Mouse (Mus musculus): ENCODE results near the gene Kcnmb2. TPM values are rescaled to one million over a fixed set of nuclear protein-coding genes. Genes with fewer than 3 reads are reported as not detected.

The Kcnmb2 gene
- polyA plus RNA-seq, 1 experiment from 2014 or later, result 2.5 TPM

DNA sequence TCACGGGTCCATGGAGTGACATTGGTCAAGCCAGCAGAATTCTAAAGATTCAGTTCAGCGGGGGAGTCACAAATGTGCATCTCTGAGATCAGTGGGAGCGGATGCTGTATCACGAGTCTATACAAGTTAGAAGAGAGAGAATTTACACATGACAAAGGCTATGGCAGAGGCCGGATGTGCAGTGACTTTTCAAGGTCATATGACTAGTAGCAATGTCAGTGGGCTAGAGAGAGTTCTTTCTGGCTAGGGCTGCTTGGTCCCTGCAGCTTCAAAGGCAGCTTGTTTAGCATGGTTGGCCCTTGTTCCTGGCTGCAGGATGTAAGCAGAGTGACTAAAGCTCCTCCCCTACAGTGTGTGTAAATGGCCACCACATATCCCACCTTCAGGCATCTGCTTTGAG is 217.5 kb downstream of the Kcnmb2 start:
- H3K27me3 ChIP-seq (replicated peaks), result no peaks in the 10 kb centered on the region

DNA sequence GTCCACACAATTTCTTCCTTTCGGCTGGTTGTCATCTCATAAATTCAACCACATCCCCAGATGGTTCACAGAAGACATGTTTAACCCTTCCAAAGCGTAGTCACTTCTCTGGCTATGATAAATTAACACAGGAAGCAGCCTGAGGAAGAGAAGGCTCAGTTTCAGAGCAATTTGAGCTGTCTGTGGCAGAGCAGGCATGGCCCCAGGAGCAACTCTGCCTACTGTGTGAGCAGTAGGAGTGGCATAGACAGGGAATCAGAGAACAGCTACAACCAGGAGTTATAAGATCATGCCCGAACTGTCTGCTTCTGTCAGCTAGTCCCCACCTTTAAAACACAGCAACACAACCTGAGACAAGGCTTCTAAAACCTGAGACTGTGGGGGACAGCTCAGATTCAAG is 219.4 kb downstream of the Kcnmb2 start:
- Histone ChIP-seq H3K27ac (no peak overlapping the region), H3K4me2 (replicated peaks) (no peak overlapping the region), H3K4me1 (replicated peaks) (no peaks in the 10 kb centered on the region), H3K9me3 (no peaks in the 10 kb centered on the region), H3K36me3 (no peaks in the 10 kb centered on the region), H3K9ac (no peak overlapping the region), H3K27me3 (replicated peaks) (no peaks in the 10 kb centered on the region), H3K4me3 (replicated peaks) (no peak overlapping the region)
- WGBS, result 54% methylated on average over 3 of the region's 3 CpGs
- no peak for ATAC-seq

More for the DNA sequence above, 217.5 kb downstream of the Kcnmb2 start:
- 81% methylated on average over 5 of the region's 5 CpGs for whole genome bisulfite sequencing
- Histone ChIP-seq H3K9me3 (no peaks in the 10 kb centered on the region), H3K4me1 (replicated peaks) (no peaks in the 10 kb centered on the region), H3K4me2 (replicated peaks) (no peak overlapping the region), H3K9ac (no peak overlapping the region), H3K4me3 (replicated peaks) (no peak overlapping the region), H3K36me3 (no peaks in the 10 kb centered on the region), H3K27ac (no peak overlapping the region)
- no peak for ATAC-seq

DNA sequence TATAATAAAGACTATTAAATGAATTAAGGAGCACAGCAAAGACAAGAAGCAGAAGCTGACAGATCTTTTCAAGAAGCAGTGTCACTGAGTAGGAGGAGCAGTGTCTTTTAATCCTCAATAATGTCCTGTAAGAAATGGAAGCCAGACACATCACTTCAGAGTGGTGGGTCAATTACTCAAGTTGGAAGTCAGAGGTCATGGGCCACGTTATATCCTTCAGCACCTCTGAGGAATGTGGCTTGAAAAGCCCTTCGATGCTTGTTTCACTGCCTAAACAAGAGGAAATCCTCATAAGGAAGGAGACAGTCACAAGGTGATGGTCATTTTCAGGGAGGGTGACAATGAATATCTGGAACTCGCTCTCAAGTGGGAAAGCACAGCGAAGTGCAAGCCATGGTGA is 223.1 kb downstream of the Kcnmb2 start:
- Histone ChIP-seq H3K27me3 (replicated peaks) (no peaks in the 10 kb centered on the region), H3K4me2 (replicated peaks) (no peak overlapping the region), H3K27ac (no peak overlapping the region), H3K9ac (no peak overlapping the region), H3K4me1 (replicated peaks) (no peaks in the 10 kb centered on the region), H3K9me3 (no peaks in the 10 kb centered on the region), H3K36me3 (no peaks in the 10 kb centered on the region), H3K4me3 (replicated peaks) (no peak overlapping the region)
- 61% methylated on average over 4 of the region's 4 CpGs for WGBS
- ATAC-seq, result no peak

DNA sequence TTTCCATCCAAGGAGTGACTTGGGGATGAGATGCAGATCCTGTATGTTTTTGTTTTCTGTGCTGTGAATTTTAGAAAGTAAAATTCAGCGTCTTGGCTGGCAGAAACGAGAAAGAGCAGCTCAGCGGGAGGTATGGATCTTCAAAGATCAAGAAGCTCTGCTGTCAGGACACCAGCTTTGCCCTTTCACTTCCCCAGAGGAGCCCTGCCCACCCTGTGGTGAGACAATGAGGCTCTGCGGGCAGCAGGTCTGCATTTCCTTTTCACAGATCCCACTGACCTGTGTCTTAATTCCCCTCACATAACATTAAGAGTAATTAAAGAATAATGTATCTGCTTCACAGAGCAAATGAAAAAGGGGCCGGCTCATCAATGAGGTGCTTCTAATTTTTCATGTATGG is 226.1 kb downstream of the Kcnmb2 start:
- H3K27me3 ChIP-seq (replicated peaks), result no peaks in the 10 kb centered on the region
- no peak overlapping the region for H3K9ac ChIP-seq
- no peaks in the 10 kb centered on the region for H3K36me3 ChIP-seq
- 21% methylated on average over 5 of the region's 5 CpGs for WGBS
- ATAC-seq, result no peak
- no peaks in the 10 kb centered on the region for H3K4me1 ChIP-seq (replicated peaks)
- no peaks in the 10 kb centered on the region for H3K9me3 ChIP-seq
- no peak overlapping the region for H3K4me3 ChIP-seq (replicated peaks)
- H3K4me2 ChIP-seq (replicated peaks), result no peak overlapping the region
- no peak overlapping the region for H3K27ac ChIP-seq

DNA sequence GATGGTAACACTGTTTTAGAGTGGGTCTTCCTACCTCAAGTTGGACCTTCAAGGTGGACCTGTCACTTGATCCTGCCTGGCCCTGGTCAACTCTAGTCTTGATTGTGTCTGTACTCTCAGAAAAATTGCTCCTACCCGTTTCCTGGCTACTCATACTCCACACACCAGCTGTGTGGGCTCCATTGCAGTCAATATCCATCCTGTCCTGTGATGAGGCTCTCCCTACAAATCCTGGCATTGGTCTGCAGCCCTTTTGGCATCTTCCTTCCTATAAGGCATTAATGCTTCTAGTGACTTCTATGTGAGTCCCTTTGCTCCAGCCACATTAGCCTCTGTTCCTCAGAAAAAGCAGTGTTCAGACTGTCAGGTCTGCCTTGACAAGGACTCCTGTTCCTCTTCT is 228.4 kb downstream of the Kcnmb2 start:
- no peak overlapping the region for H3K27ac ChIP-seq
- 61% methylated on average over 1 of the region's 1 CpGs for WGBS
- no peak overlapping the region for H3K9ac ChIP-seq
- H3K4me2 ChIP-seq (replicated peaks), result no peak overlapping the region
- H3K9me3 ChIP-seq, result no peaks in the 10 kb centered on the region
- no peak overlapping the region for H3K4me3 ChIP-seq (replicated peaks)
- no peaks in the 10 kb centered on the region for H3K27me3 ChIP-seq (replicated peaks)
- H3K4me1 ChIP-seq (replicated peaks), result no peaks in the 10 kb centered on the region
- no peak for ATAC-seq
- no peaks in the 10 kb centered on the region for H3K36me3 ChIP-seq

DNA sequence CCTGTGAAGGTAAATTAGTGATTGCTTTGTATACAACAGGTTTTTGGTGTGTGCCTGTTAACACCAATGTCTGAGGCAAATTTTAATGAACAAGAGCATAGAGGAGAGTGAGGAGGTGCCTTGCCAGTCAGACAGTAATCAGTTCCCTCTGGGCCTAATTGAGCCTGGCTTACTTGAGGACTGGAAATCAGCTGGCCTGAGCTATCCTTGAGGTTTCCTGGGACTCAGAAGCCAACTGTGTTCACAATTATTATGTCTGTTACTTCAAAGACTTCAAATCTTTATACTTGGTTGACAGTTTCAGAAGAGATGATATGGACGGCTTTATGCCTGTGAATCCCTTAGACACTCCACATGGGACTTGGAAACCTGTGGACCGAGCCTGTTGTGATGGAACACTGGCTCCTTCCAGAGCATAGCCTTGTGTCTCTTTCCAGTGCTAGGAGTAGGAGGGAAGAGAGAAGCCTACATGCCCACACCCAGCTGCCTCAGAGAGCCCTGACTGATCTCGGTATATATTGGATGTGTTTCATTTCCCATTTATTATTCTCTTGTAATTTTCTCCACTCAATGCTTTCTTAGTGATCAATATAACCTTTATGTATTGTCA is 230.2 kb downstream of the Kcnmb2 start:
- Histone ChIP-seq H3K4me3 (replicated peaks) (no peak overlapping the region), H3K27ac (no peak overlapping the region), H3K9ac (no peak overlapping the region), H3K9me3 (no peaks in the 10 kb centered on the region), H3K4me2 (replicated peaks) (no peak overlapping the region), H3K4me1 (replicated peaks) (no peaks in the 10 kb centered on the region), H3K36me3 (no peaks in the 10 kb centered on the region), H3K27me3 (replicated peaks) (no peaks in the 10 kb centered on the region)
- 87% methylated on average over 3 of the region's 3 CpGs for WGBS
- ATAC-seq, result no peak

DNA sequence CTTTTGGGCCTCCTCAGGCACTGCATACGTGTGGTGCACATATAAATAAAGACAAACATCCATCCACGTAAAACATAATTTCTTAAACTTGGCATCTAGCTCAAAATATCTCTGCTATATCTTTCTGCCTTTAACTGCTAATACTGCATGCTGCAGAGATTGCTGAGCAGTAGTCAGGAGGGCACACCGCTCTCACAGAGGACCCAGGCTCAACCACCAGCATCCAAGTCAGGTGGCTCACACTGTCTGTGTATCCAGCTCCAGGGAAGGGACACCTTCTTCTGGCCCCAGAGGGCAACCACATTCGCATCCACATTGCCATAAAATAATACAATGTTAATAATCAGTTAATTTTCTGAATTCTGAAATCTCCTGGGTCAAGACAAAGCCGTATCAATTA is 241.9 kb downstream of the Kcnmb2 start:
- WGBS, result 81% methylated on average over 5 of the region's 5 CpGs

DNA sequence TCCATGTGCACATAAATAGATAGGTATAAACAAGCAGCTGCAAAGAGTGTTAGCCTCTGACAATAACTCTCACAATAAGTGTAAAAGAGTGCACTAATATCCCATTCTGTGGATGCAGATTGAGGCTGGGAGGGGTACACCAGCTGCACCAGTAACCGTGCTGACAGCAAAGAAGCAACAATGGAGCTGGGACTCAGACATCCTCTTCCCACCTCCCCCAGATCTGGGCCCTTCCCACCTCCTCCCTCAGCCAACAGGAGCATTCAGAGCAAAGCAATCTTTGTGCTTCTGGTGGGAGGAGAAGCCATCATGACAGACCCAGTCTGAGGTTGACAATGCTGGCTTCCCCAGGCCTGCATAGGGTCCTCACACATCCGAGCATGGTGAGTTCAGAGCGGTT is 242.3 kb downstream of the Kcnmb2 start:
- H3K36me3 ChIP-seq, result no peaks in the 10 kb centered on the region
- H3K4me2 ChIP-seq (replicated peaks), result no peak overlapping the region
- no peaks in the 10 kb centered on the region for H3K9me3 ChIP-seq
- H3K4me3 ChIP-seq (replicated peaks), result no peak overlapping the region
- H3K9ac ChIP-seq, result no peak overlapping the region
- no peaks in the 10 kb centered on the region for H3K4me1 ChIP-seq (replicated peaks)
- H3K27ac ChIP-seq, result no peak overlapping the region
- WGBS, result 71% methylated on average over 3 of the region's 3 CpGs
- ATAC-seq, result no peak
- no peaks in the 10 kb centered on the region for H3K27me3 ChIP-seq (replicated peaks)

More for the DNA sequence above, 241.9 kb downstream of the Kcnmb2 start:
- H3K27ac ChIP-seq, result no peak overlapping the region
- H3K4me1 ChIP-seq (replicated peaks), result no peaks in the 10 kb centered on the region
- H3K9ac ChIP-seq, result no peak overlapping the region
- H3K27me3 ChIP-seq (replicated peaks), result no peaks in the 10 kb centered on the region
- H3K9me3 ChIP-seq, result no peaks in the 10 kb centered on the region
- no peak for ATAC-seq
- H3K4me2 ChIP-seq (replicated peaks), result no peak overlapping the region
- H3K4me3 ChIP-seq (replicated peaks), result no peak overlapping the region
- no peaks in the 10 kb centered on the region for H3K36me3 ChIP-seq

DNA sequence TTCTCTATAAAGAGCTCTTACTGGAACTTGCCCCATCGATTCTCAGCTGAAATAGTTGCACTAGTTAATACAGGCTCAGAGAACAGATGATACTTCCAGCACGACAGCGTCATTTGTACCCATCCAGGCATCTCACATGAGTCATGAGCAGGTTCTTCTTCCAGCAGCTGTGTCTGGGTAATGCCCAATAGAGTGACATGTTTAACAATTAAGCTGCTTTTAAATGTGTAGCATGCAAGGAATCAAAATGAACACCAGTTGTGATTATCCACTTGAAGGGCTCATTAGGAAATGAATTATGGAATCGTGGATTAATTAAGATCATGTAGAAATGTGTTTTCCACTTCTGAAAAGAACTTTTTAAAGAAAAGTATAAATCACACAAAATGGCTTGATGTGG is 245.4 kb downstream of the Kcnmb2 start:
- Histone ChIP-seq H3K4me1 (replicated peaks) (no peaks in the 10 kb centered on the region), H3K4me2 (replicated peaks) (no peak overlapping the region), H3K4me3 (replicated peaks) (no peak overlapping the region), H3K27ac (no peak overlapping the region), H3K9me3 (no peaks in the 10 kb centered on the region), H3K36me3 (no peaks in the 10 kb centered on the region), H3K27me3 (replicated peaks) (no peaks in the 10 kb centered on the region), H3K9ac (no peak overlapping the region)
- ATAC-seq, result no peak
- WGBS, result 91% methylated on average over 4 of the region's 4 CpGs

DNA sequence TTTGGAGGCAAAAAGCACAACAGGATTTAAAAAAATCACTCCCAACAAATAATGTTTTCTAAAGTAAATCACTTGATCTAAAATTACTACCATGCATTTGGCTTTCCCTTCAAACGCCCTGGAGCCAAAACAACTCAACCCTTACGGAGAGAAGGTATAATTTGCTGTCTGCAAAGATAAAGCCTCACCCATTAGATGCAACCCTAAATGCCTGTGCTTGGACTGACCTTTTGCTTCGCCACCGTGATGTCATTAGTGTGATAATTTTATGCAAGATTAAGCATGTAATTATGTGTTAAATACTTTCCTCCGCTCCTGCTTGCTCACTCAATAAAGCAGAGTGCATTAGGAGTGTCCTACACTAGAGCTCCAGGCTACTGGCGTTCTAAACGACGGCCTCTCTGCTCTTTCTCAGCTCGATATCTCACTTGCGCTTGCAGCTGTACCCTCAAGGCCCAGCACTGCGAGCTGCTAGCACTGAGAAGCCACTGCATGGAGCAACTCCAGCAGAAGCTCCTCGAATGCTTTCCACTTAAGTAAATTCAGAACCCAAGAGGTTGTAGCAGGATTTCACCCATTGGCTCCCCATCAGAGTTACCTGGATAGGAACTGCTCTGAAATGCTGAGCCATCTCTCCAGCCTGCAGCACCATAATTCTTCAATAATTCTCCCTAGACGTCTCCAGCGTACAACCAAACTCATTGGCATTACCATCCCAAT is 247.7 kb downstream of the Kcnmb2 start:
- Histone ChIP-seq H3K36me3 (no peaks in the 10 kb centered on the region), H3K9ac (no peak overlapping the region), H3K9me3 (no peaks in the 10 kb centered on the region), H3K4me2 (replicated peaks) (no peak overlapping the region), H3K4me3 (replicated peaks) (no peak overlapping the region), H3K4me1 (replicated peaks) (no peaks in the 10 kb centered on the region), H3K27ac (no peak overlapping the region), H3K27me3 (replicated peaks) (no peaks in the 10 kb centered on the region)
- no peak for ATAC-seq
- 68% methylated on average over 14 of the region's 14 CpGs for WGBS

DNA sequence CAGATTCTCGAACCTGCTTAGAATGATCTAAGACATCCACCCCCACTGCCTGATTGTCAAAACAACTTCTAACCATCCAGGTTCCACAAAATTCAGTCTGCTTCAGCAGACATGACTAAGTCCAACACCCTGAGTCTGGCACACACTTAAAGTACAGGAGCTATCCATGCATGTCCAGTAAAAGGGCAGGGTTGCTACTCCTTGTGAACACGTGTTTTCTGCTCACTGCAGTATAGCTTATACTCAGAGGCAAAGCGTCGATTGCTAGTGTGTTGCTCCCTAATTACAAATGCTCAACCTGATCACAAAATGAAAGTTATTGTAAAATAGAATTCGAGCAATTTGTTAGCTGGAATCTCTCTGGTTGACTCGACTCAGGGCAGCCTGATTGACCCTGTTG is 278.2 kb downstream of the Kcnmb2 start:
- 73% methylated on average over 6 of the region's 6 CpGs for WGBS
- Histone ChIP-seq H3K9ac (no peak overlapping the region), H3K4me2 (replicated peaks) (no peak overlapping the region), H3K27me3 (replicated peaks) (no peaks in the 10 kb centered on the region), H3K4me3 (replicated peaks) (no peak overlapping the region), H3K27ac (no peak overlapping the region), H3K9me3 (no peaks in the 10 kb centered on the region), H3K36me3 (no peaks in the 10 kb centered on the region), H3K4me1 (replicated peaks) (no peaks in the 10 kb centered on the region)
- no peak for ATAC-seq

DNA sequence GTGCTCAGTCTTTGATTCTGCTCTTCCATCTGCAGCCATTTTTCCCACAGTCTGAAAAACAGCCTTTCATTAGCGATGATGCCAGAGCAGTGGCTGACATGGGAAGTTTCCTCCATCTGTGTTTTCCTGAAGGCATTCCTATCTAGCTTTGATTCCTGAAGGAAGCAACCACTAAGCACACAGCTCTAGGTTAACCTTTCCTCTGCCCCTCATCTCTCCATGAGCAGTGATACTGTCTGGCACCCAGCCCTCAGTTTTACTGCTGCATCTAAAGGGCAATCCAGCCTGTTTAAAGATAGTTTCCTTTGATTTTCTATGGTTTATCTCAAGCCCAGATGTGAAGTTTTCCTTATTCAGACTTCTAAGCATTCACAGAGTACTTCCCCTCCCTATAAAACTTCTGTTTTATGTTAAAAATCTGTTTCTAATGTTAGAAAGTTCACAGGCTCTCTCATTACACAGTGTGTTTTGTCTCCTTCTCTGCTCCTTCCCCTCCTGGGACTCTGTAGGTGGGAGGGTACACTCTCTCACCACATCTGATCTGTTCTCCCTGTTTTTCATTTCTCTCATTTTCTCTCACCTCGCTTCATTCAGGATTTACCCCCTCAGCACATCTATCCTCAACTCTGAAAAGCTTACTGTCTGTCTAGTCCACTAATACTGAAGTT is 283.7 kb downstream of the Kcnmb2 start:
- Histone ChIP-seq H3K27ac (no peak overlapping the region), H3K9me3 (no peaks in the 10 kb centered on the region), H3K9ac (no peak overlapping the region), H3K27me3 (replicated peaks) (no peaks in the 10 kb centered on the region), H3K4me3 (replicated peaks) (no peak overlapping the region), H3K4me1 (replicated peaks) (no peaks in the 10 kb centered on the region), H3K36me3 (no peaks in the 10 kb centered on the region), H3K4me2 (replicated peaks) (no peak overlapping the region)
- 54% methylated on average over 2 of the region's 2 CpGs for WGBS
- no peak for ATAC-seq

DNA sequence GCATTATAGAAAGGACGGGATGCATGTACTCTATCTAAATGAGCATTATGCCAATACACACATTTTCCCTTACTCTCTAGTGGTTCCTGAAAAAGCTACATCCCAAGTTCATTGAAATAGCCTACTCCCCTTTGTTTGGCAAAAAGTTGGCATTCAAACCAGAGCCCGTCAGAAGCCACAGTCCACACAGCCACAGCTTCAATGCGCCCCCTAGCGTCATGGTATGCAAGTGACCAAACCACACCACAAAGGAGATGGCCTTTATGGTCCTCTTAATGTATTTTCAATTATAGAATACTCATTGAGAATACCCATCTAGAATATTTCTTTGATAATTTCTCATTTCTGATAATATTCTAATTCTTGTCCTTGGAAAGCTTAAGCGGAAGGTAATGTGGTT is 286.2 kb downstream of the Kcnmb2 start:
- Histone ChIP-seq H3K4me2 (replicated peaks) (no peak overlapping the region), H3K9me3 (no peaks in the 10 kb centered on the region), H3K36me3 (no peaks in the 10 kb centered on the region), H3K27ac (no peak overlapping the region), H3K27me3 (replicated peaks) (no peaks in the 10 kb centered on the region), H3K9ac (no peak overlapping the region), H3K4me3 (replicated peaks) (no peak overlapping the region), H3K4me1 (replicated peaks) (no peaks in the 10 kb centered on the region)
- 43% methylated on average over 5 of the region's 5 CpGs for WGBS
- no peak for ATAC-seq

All from intestine, embryonic 15.5 days (tissue).